Mouse (Mus musculus) stomach, embryonic 15.5 days (tissue): ENCODE results near the gene Trnp1. TPM values are rescaled to one million over a fixed set of nuclear protein-coding genes. Genes with fewer than 3 reads are reported as not detected.

ENCODE experiments used
- ATAC-seq: fragments of 200-750 bp; cut with Nextera tagmentation; 2 replicates; pipeline ENCODE4 v1.8.0; 2017; ENCODE audit warnings: low read depth, moderate number of reproducible peaks, moderate TSS enrichment; ENCODE audit not compliant: insufficient read depth, low FRiP score
- H3K27ac ChIP-seq: fragments of 300-500 bp; sonication (generic); 2 replicates; pipeline ENCODE4 v1.5.1; 2015; ENCODE audit warnings: mild to moderate bottlenecking, inconsistent platforms
- H3K27me3 ChIP-seq: fragments of 300-500 bp; sonication (generic); replicated peaks from 2 replicates; pipeline ENCODE4 v1.6.1; 2015; ENCODE audit warnings: inconsistent platforms
- H3K36me3 ChIP-seq: fragments of 300-500 bp; sonication (generic); 2 replicates; pipeline ENCODE4 v1.6.1; 2015; ENCODE audit warnings: inconsistent platforms
- H3K4me1 ChIP-seq: fragments of 300-500 bp; sonication (generic); 2 replicates; pipeline ENCODE4 v1.6.1; 2015; ENCODE audit warnings: inconsistent platforms
- H3K4me2 ChIP-seq: fragments of 300-500 bp; sonication (generic); 2 replicates; pipeline ENCODE4 v1.6.1; 2015; ENCODE audit warnings: mild to moderate bottlenecking, inconsistent platforms
- H3K4me3 ChIP-seq: fragments of 300-500 bp; sonication (generic); replicated peaks from 2 replicates; pipeline ENCODE4 v1.5.1; 2015; ENCODE audit warnings: inconsistent platforms
- H3K9ac ChIP-seq: fragments of 300-500 bp; sonication (generic); 2 replicates; pipeline ENCODE4 v1.6.1; 2015; ENCODE audit warnings: inconsistent platforms
- H3K9me3 ChIP-seq: fragments of 300-500 bp; sonication (generic); 2 replicates; pipeline ENCODE4 v1.6.1; 2016; ENCODE audit warnings: inconsistent platforms
- WGBS: fragments of 180-500 bp; shearing (Covaris S2); methylation state at CpG from one replicate; pipeline ENCODE4 v1.1.7; 2015; 5-methylcytosine and 5-hydroxymethylcytosine counted together
- polyA plus RNA-seq: library from polyadenylated mRNA; unstranded; fragments of >200 nt; fragmentation: Nextera tagmentation; extraction: Ambion mirVana; gene quantifications from 2 replicates; pipeline ENCODE4 v1.2.1, GENCODE M21; 2015

The Trnp1 gene
- polyA plus RNA-seq, 1 experiment from 2014 or later, result 2.8 TPM

- Histone ChIP-seq H3K27me3 (peaks cover 28% of the 10 kb centered on the region), H3K9me3 (no peaks in the 10 kb centered on the region), H3K27ac (no peak within 1 kb of the TSS), H3K36me3 (no peaks in the 10 kb centered on the region), H3K4me2 (peak within 1 kb of the TSS; percentile 75), H3K4me1 (peaks cover 13% of the 10 kb centered on the region), H3K4me3 (peak within 1 kb of the TSS; percentile 45), H3K9ac (peak within 1 kb of the TSS; percentile 24; the same call in 1 of the 2 replicates)
- ATAC-seq, result peak; percentile 97
- WGBS, result 3% methylated on average over 29 of the region's 29 CpGs
These were observed 18.7 kb downstream of the Trnp1 start, which contains the start of gene Tent5b for GRCm38 (mm10) chr4:133479458-133480184. Gene Tent5b (plus strand): TSS chr4:133480132.

GRCm38 (mm10) chr4:133473833-133474232, 24.5 kb downstream of the Trnp1 start:
- 54% methylated on average over 2 of the region's 2 CpGs for WGBS
- Histone ChIP-seq H3K36me3 (no peaks in the 10 kb centered on the region), H3K9ac (no peak overlapping the region), H3K27ac (no peak overlapping the region), H3K4me2 (no peak overlapping the region), H3K27me3 (peaks cover 10% of the 10 kb centered on the region; the same call in 1 of the 2 replicates), H3K4me3 (no peak overlapping the region), H3K4me1 (peaks cover 7% of the 10 kb centered on the region), H3K9me3 (no peaks in the 10 kb centered on the region)
- ATAC-seq, result no peak

GRCm38 (mm10) chr4:133471135-133471821, 27.1 kb downstream of the Trnp1 start:
- H3K9ac ChIP-seq, result no peak overlapping the region
- no peak overlapping the region for H3K4me2 ChIP-seq
- H3K36me3 ChIP-seq, result no peaks in the 10 kb centered on the region
- no peaks in the 10 kb centered on the region for H3K9me3 ChIP-seq
- no peak for ATAC-seq
- H3K4me3 ChIP-seq, result no peak overlapping the region
- H3K27ac ChIP-seq, result no peak overlapping the region
- H3K4me1 ChIP-seq, result peaks cover 13% of the 10 kb centered on the region
- H3K27me3 ChIP-seq, result peaks cover under 1% of the 10 kb centered on the region; the same call in 1 of the 2 replicates
- WGBS, result 74% methylated on average over 7 of the region's 7 CpGs

- H3K4me1 ChIP-seq, result peaks cover 13% of the 10 kb centered on the region
These were observed 29.2 kb downstream of the Trnp1 start for GRCm38 (mm10) chr4:133469122-133469521.

GRCm38 (mm10) chr4:133468080-133468479, 30.3 kb downstream of the Trnp1 start:
- Histone ChIP-seq H3K27me3 (no peaks in the 10 kb centered on the region; the same call in 1 of the 2 replicates), H3K9ac (peak overlapping the region; percentile 17; the same call in 1 of the 2 replicates), H3K36me3 (no peaks in the 10 kb centered on the region), H3K4me1 (peaks cover 16% of the 10 kb centered on the region), H3K9me3 (no peaks in the 10 kb centered on the region), H3K4me3 (peak overlapping the region; percentile 52), H3K27ac (no peak overlapping the region), H3K4me2 (peak overlapping the region; percentile 89)
- under 1% methylated on average over 27 of the region's 27 CpGs for WGBS
- ATAC-seq, result peak; percentile 67

More at GRCm38 (mm10) chr4:133469122-133469521, 29.2 kb downstream of the Trnp1 start:
- no peak overlapping the region for H3K27ac ChIP-seq
- 0 out of 2 replicates have a peak overlapping the region, but pooled peaks have one; percentile 14 for H3K4me3 ChIP-seq
- H3K9ac ChIP-seq, result no peak overlapping the region
- no peaks in the 10 kb centered on the region for H3K9me3 ChIP-seq
- ATAC-seq, result no peak
- H3K27me3 ChIP-seq, result no peaks in the 10 kb centered on the region; the same call in 1 of the 2 replicates
- no peaks in the 10 kb centered on the region for H3K36me3 ChIP-seq
- peak overlapping the region; percentile 89 for H3K4me2 ChIP-seq
- 16% methylated on average over 12 of the region's 12 CpGs for WGBS

GRCm38 (mm10) chr4:133463184-133463583, 35.2 kb downstream of the Trnp1 start:
- H3K9ac ChIP-seq, result no peak overlapping the region
- ATAC-seq, result no peak
- H3K27ac ChIP-seq, result peak overlapping the region; percentile 12; the same call in 1 of the 2 replicates
- no peaks in the 10 kb centered on the region for H3K27me3 ChIP-seq
- H3K36me3 ChIP-seq, result no peaks in the 10 kb centered on the region
- H3K4me1 ChIP-seq, result peaks cover 8% of the 10 kb centered on the region; the same call in 1 of the 2 replicates
- 44% methylated on average over 6 of the region's 6 CpGs for WGBS
- no peak overlapping the region for H3K4me2 ChIP-seq
- no peaks in the 10 kb centered on the region for H3K9me3 ChIP-seq
- H3K4me3 ChIP-seq, result no peak overlapping the region

GRCm38 (mm10) chr4:133461362-133461761, 37.0 kb downstream of the Trnp1 start:
- ATAC-seq, result 0 out of 2 replicates have a peak, but pooled peaks have one; percentile 14
- 68% methylated on average over 4 of the region's 4 CpGs for WGBS

GRCm38 (mm10) chr4:133460796-133461325, 37.5 kb downstream of the Trnp1 start:
- ATAC-seq, result no peak
- Histone ChIP-seq H3K36me3 (no peaks in the 10 kb centered on the region), H3K27me3 (no peaks in the 10 kb centered on the region), H3K4me1 (peaks cover 8% of the 10 kb centered on the region; the same call in 1 of the 2 replicates), H3K9me3 (no peaks in the 10 kb centered on the region), H3K27ac (no peak overlapping the region), H3K4me3 (no peak overlapping the region), H3K9ac (no peak overlapping the region), H3K4me2 (no peak overlapping the region)
- WGBS, result 48% methylated on average over 5 of the region's 5 CpGs

More at GRCm38 (mm10) chr4:133461362-133461761, 37.0 kb downstream of the Trnp1 start:
- Histone ChIP-seq H3K9ac (no peak overlapping the region), H3K4me3 (no peak overlapping the region), H3K27me3 (no peaks in the 10 kb centered on the region), H3K27ac (no peak overlapping the region), H3K4me2 (no peak overlapping the region), H3K4me1 (peaks cover 8% of the 10 kb centered on the region; the same call in 1 of the 2 replicates), H3K9me3 (no peaks in the 10 kb centered on the region), H3K36me3 (no peaks in the 10 kb centered on the region)

- H3K27ac ChIP-seq, result no peak overlapping the region
- no peaks in the 10 kb centered on the region for H3K27me3 ChIP-seq
- no peak overlapping the region for H3K4me2 ChIP-seq
- H3K9me3 ChIP-seq, result no peaks in the 10 kb centered on the region
- no peaks in the 10 kb centered on the region for H3K36me3 ChIP-seq
- H3K9ac ChIP-seq, result no peak overlapping the region
- no peak overlapping the region for H3K4me3 ChIP-seq
- WGBS, result 70% methylated on average over 1 of the region's 1 CpGs
- ATAC-seq, result no peak
- H3K4me1 ChIP-seq, result peaks cover 8% of the 10 kb centered on the region; the same call in 1 of the 2 replicates
These were observed 38.3 kb downstream of the Trnp1 start for GRCm38 (mm10) chr4:133460006-133460405.

GRCm38 (mm10) chr4:133458044-133458443, 40.3 kb downstream of the Trnp1 start:
- Histone ChIP-seq H3K36me3 (no peaks in the 10 kb centered on the region), H3K4me3 (no peak overlapping the region), H3K4me2 (no peak overlapping the region), H3K27ac (no peak overlapping the region), H3K4me1 (peaks cover 6% of the 10 kb centered on the region; the same call in 1 of the 2 replicates), H3K9ac (no peak overlapping the region), H3K27me3 (no peaks in the 10 kb centered on the region), H3K9me3 (no peaks in the 10 kb centered on the region)
- WGBS, result 66% methylated on average over 3 of the region's 3 CpGs
- no peak for ATAC-seq

GRCm38 (mm10) chr4:133452433-133452832, 45.9 kb downstream of the Trnp1 start:
- H3K4me3 ChIP-seq, result no peak overlapping the region
- WGBS, result 67% methylated on average over 7 of the region's 7 CpGs
- no peak overlapping the region for H3K9ac ChIP-seq
- ATAC-seq, result no peak
- H3K4me1 ChIP-seq, result peaks cover 12% of the 10 kb centered on the region
- H3K36me3 ChIP-seq, result no peaks in the 10 kb centered on the region
- H3K9me3 ChIP-seq, result no peaks in the 10 kb centered on the region
- no peak overlapping the region for H3K27ac ChIP-seq
- H3K4me2 ChIP-seq, result no peak overlapping the region
- no peaks in the 10 kb centered on the region for H3K27me3 ChIP-seq
